Mouse (Mus musculus) adrenal gland, postnatal 4 days (tissue): ENCODE data around the gene Serpina1b. TPM values are rescaled to one million over a fixed set of nuclear protein-coding genes. Genes with fewer than 3 reads are reported as not detected.
"Not testable (repeated sequence)": the region's sequence is repeated elsewhere in the genome, so short reads cannot be mapped to it uniquely, and the experiment has no call there.

Experiments used
- DNase-seq, 2 experiments: peaks; one replicate each; pipeline ENCODE4 v3.0.0; 2021 to 2022; ENCODE audit warnings: low spot score in 2 of 2, mixed read lengths in 2 of 2
- total RNA-seq, 2 experiments: library from RNA; stranded (reverse); gene quantifications; 2 replicates each; pipeline ENCODE4 v1.2.3; 2021

Gene Serpina1b
- total RNA-seq, 2 experiments from 2014 or later: 27.4 to 753 TPM

DNA sequence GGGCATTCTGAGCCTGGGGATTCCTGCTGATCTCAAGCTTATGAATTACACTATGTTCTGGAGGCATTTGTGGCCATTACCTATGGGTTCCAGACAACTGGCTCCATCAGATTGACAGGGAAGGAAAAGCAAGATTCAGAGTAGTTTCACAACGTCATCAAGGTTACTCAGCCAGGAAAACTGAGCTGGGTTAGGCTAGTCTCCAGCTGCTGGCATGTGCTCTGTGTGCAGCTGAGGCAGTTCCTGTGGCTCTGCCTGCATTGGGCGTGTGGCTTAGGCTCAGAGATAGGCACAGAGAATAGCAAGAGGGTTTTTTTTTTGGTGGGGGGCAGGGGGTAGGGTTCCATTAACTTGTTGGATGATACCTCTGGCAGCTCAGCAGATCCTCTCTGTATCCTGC lies 124.6 kb downstream of the Serpina1b start:
- no peak for DNase-seq

DNA sequence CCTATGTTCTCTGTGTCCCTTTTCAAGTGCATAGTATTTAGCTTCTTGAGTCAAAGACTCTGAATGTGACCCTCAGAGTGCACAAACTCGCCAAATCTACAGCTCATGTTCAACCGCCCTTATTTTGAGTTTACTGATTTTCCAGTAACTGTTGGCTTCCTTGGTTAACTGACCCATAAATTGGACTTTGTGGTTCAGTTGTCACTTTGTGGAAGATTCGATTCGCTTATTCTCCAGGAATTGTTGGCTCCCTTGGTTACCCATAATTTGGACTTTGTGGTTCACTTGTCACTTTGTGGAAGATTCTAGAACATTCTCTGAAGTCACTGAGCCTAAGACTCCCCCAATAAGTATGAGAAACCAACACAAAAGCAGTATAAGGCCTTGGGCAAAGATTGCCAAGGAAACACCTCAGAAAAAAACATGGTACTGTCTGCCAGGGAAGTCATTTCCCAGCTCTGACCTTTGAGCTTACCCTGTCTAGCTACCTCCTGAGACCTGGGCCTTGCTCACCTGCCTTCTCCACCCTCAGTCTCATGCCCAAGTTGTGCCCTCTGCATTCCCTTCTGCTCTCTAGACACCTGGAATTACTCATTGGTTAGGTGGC lies 129.9 kb downstream of the Serpina1b start:
- DNase-seq: no peak

DNA sequence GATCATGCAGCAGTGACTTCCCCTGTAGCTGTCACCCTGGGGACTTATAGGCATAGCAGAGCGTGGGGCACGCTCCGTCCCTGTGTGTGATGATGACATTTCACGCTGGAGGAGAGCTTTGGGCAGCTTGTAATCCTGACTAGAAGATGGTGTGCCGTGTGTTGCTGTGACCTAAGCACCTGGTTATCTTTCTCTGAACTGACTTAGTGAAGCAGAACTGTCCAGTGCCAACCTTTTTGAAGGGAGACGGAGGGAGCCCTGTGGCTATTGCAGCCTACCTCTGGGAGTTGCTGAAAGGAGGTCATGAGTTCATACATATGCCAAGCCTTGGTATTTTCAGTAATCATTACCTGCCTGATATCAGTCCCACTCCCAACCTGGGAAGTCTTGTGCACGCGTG lies 134.7 kb downstream of the Serpina1b start, which contains the start of gene Serpina1f:
Gene Serpina1f (minus strand): TSS at position 101 of the 400 bp plus-strand sequence.
- DNase-seq: no peak

DNA sequence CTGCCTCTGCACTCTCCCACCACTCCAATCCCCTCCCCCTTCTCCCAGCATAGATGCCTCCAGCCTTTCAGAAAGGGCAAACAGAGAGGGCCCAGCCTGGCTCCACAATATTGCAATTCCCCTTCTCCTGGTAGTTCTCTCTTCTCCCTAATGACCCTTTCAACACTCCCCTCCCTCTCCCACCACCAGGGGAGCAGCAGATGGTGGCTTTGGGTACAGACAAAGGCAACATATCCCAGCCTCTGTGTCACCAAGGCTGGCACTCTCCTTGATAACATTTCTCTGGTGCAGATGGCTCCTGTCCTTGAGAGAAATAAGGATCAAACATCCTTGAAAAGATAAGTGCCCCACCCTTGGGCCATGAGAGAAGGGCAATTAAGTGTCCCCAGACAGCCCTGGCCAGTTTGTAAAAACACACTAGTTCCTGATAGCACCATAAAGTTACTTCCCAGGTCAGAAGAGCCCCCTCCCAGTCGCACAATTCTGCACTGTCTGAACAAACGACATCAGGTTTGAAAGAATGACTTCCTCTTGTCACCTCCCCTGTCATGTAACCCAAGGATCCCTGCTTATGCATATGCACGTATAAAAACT lies 141.9 kb downstream of the Serpina1b start:
- no peak for DNase-seq

DNA sequence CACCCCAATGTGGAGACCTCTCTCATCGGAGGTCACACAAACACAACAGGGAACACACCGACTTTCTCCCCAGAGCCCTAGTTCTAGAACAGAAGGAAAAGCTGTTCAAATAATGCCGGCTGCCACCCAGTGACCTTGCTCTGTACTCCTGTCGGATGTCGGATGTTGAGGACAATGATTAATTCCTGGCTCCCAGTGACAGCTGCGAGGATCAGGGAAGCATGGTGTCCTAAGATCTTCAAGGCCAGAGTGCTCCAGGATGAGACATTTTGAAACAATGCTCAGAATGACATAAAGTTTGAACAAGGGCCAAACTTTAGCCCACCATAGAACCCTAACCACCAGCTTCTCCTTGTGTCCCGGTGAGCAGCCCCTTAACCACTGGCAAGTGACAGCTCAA lies 143.2 kb downstream of the Serpina1b start:
- DNase-seq: no peak

DNA sequence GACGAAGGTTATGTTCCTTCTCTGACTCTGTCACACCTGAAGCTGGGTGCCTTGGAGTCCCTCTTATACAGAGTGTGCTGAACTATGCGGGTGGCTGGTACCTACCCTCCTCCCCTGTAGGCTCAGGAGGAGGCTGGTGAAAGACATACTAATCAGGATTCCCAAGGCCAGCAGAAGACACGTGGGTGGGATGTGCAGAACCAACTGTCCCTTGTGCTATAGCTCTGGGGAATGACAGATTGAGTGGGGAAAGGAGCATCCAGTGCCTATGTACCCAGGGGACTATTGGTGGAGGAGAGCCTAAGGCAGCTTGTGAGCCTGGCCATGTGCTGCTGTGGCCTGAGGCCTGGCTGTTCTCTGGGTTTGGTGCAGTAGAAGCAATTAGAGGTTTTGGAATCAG lies 144.1 kb downstream of the Serpina1b start:
- no peak for DNase-seq

DNA sequence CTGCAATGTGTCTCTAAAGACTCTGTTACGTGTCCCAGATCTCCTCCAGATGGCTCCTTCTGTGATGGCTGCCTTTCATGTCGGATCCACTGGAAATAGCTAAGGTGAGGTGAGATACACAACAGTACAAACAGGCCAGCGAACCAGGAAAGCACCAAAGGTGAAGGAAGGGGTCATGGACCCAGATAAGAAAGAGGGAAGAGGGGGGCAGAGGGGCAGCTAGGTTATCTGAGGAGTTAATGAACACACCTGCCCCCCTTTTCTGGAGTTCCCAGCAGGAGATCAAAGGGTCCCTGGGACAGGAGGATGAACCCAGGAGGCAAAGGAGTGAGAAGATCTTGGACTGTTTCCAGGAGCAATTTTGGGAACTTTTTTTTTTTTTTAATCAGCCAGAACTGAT lies 144.8 kb downstream of the Serpina1b start:
- DNase-seq: no peak

DNA sequence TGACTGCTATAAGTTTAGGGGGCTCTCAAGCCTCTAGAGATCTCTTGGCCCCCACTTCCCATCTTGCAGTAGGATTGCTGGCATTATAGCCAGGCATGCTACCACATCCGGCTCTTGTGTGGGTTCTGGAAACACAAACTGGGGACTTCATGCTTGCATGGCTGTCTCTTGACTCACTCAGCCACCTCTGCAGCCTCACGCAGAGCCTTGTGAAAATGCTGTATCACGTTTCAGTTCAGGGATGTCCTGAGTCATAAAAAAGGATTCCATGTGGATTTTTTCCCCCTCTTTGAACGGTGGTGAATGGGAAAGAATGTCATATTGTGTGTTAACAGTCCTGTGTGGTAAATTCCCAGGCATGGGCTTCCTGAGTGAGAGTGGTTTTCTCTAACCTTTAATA lies 146.4 kb downstream of the Serpina1b start:
- no peak for DNase-seq

DNA sequence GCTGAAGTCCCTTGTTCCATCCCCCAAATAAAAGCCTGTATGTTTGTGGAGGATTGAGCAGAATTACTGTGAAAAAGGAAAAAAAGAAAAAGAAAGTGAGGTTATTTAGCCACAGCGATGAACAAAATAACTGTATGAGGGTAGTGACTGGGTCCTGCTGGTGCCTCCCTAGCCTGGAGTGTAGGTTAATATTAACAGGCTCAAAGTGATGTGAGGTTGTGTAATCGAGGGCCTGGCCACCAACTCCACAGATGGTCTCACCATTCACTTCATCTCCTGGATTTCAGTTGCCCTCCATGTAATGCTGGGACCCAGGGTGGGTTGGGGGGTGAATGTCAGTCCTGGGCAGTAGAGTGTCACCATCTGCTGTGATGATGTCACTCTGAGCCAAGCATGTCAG lies 148.4 kb downstream of the Serpina1b start:
- no peak for DNase-seq

DNA sequence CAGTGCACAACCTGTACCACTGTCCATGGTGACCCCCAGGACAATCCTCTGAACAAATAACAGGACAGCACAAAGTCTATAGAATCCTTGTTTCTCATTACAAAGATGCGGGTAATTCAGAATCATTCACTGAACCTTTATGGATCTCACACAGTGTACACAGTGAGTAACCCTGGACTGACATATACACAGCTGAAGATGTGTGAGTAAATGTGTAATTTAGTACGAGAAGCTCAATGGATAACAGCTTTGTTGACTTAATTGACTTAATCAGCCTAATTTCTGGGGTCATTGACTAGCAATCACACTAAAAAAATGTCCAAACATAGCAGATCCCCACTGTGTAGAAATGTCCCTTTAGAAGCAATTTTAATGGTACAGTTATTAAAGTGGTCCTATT lies 149.0 kb downstream of the Serpina1b start:
- DNase-seq: no peak

DNA sequence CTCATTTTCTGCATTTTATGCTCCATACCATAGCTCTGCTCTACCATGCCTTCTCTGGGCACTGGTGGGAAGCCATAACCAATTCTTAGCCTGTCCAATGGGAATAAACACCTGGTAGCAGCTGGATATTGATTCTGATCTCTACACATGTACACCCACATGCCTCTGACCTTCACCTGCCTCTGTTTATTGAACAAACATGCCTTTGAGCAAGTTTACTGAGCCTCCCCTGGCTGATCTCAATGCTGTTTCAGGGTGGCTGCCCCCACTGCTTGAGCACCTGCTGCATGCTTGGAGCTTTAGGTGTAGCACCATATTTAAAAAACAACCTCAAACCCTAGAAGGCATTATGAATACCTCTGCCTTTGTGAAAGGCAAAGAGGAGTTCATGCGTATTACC lies 150.3 kb downstream of the Serpina1b start:
- DNase-seq: not testable (repeated sequence)

Other genes with a start within 250 kb of the Serpina1b start
- 10 to 100 TPM in 1 of 2 experiments, 1 to 10 TPM in 1; 1.5 to 11.8 TPM for gene Serpina10, start 198.9 kb downstream of the Serpina1b start, total RNA-seq
- gene Serpina6, start 173.2 kb downstream of the Serpina1b start, total RNA-seq: 1 to 10 TPM in 1 of 2 experiments, under 1 TPM in 1; 0.76 to 3.0 TPM
- gene Serpina16, start 154.2 kb downstream of the Serpina1b start, total RNA-seq: not detected
- gene Serpina1f, start 134.8 kb downstream of the Serpina1b start, total RNA-seq: not detected
- gene Serpina1d, start 56.8 kb downstream of the Serpina1b start, total RNA-seq: 100 to 1,000 TPM in 1 of 2 experiments, 10 to 100 TPM in 1; 11.7 to 342 TPM
- gene Serpina1a, start 33.2 kb upstream of the Serpina1b start, total RNA-seq: 100 to 1,000 TPM in 1 of 2 experiments, 10 to 100 TPM in 1; 11.1 to 267 TPM
- 100 to 1,000 TPM in 1 of 2 experiments, 1 to 10 TPM in 1; 9.0 to 275 TPM for gene Serpina1c, start 74.5 kb upstream of the Serpina1b start, total RNA-seq
- 100 to 1,000 TPM in 1 of 2 experiments, 1 to 10 TPM in 1; 8.3 to 423 TPM for gene Serpina1e, start 128.6 kb upstream of the Serpina1b start, total RNA-seq
- 10 to 100 TPM in 1 of 2 experiments, under 1 TPM in 1; 0.53 to 23.8 TPM for gene Serpina11, start 159.6 kb upstream of the Serpina1b start, total RNA-seq
- gene Serpina9, start 183.4 kb upstream of the Serpina1b start, total RNA-seq: under 1 TPM in 1 of 2 experiments, not detected in 1; 0.17 TPM
- gene Serpina12, start 214.1 kb upstream of the Serpina1b start, total RNA-seq: under 1 TPM in 1 of 2 experiments, not detected in 1; 0.08 TPM